Mouse (Mus musculus) c-Kit-positive CD71-positive TER-119-positive erythroid progenitor cells, embryonic 14.5 days (primary cell): ENCODE measurements around the gene Epas1.
A peak's percentile ranks its signal among the peaks of the same experiment; 100 is the strongest.

ENCODE experiments used
- DNase-seq: peaks from one replicate; pipeline ENCODE4 v3.0.0-alpha.2; 2013; ENCODE audit warnings: low spot score

Epas1 gene

DNA sequence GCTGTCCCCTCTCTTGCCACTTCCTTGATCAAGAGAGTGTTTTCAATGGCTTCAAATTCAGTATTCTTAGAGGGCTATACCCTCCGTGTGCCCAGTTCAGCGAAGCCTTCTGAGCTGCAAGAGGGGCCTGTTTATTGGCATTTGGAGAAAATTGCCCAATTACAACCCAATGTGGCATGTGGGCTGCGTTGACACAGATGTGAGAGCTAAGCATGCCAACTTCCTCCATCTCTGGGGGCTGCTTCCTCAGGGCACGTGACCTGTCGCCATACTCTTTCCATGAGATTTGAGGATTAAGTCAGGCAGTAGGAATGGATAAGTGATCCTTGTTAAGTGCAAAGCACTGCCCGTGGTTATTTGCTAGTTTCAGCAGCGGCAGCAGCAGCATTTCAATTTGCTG, 34.3 kb downstream of the Epas1 start:
- DNase-seq, result no peak

DNA sequence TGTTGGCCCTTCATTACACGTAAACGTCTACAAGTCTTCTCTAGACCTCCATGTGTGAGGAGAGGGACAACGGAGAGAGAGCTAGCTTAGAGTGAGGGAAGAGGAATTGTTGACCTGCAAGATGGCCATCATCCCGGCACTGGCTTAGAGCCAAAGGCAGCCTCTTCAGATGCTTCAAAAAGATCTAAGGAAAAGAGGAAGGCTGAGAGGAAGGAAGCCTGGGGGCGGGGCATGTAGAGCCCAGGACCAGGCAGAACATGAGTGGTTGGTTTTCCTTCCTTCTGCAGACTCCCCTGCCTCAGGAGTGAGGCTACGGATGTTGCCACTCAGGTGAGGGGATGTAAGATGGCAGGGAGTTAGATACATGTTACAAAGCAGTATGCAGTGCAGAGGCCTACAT, 34.8 kb downstream of the Epas1 start:
- DNase-seq, result no peak

DNA sequence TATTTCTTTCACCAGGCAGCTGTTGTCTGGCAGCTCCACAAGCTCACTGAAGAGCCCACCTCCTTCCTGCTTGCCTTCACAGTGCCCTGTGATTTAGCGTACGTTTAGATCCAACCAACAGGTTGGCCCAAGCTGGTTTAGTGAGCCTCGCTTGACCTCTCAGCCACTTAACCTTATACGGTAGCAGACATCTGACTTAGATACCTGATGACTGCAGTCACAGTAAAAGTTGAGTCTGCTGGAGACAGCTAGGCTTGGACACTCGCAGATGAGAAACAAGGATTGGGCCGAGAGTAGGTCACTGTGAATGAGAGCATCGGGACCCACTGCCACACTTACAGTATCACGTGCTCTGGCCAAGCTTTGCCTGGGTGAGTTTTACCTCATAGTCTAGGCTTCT, 38.4 kb downstream of the Epas1 start:
- DNase-seq, result no peak

DNA sequence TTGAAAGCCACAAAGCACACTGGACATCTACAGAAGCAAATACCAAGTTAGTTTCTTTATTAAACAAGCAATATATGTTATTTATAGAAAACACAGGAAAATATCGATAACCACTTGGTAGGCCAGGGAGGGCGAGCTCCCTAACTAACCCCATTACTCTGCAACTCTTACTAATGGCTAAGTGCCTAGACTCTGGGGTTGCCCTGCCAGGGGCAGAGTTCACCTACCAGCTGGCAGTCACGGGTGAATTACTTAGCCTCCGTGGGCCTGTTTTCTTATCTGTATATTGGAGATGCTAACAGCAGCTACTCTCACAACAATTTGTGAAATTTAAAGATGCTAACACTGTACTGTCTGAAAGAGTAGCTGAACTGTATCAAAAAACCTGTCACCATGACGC, 42.3 kb downstream of the Epas1 start:
- DNase-seq, result no peak

DNA sequence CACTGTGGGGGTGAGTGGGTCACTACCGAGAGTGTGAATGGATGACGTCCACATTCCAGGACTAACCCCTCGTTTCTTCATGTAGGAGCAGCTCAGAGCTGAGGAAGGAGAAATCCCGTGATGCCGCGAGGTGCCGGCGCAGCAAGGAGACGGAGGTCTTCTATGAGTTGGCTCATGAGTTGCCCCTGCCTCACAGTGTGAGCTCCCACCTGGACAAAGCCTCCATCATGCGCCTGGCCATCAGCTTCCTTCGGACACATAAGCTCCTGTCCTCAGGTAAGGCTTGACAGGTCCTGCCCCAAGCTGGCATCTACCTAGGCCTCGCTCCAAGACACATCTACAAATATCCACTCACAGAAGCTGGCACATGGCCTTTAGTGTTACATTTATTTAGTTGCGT, 43.5 kb downstream of the Epas1 start:
- no peak for DNase-seq

DNA sequence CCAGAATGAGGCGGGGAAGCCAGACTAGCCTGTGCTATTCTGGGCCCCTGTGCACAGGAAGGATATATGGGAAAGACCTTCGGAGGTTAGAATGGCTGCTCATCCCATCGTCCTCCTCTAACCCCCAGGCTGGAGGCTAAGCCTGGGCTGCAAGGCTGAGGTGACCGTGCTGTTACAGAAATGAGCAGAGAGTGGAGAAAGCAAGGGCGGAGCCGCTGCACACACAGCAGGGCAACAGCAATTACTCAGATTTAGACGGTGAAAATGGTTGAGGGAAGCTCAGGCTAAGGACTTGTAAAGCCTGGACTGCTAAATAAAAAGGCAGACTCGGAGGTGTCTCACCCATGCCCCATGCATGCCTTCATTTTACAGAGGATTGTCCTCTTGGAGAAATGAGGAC, 45.0 kb downstream of the Epas1 start:
- DNase-seq, result no peak

DNA sequence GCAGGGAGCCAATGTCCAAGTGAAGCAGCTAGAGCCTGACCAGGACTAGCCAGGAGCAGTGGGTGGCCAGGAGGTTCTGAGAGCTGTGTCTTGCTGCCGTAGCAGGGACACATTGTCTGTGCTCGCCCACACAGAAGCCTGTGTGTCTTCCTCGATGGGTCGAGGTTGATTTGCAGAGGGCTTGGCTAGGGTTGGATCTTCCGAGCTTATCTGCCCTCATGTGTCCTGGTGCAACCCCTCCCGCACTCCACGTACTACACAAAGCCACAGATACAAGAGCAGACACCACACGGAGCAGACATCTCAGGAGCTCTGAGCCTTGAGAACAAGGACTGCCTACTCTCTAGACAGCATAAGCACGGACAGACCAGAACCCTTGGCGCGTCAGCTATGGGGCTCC, 45.5 kb downstream of the Epas1 start:
- DNase-seq, result no peak

DNA sequence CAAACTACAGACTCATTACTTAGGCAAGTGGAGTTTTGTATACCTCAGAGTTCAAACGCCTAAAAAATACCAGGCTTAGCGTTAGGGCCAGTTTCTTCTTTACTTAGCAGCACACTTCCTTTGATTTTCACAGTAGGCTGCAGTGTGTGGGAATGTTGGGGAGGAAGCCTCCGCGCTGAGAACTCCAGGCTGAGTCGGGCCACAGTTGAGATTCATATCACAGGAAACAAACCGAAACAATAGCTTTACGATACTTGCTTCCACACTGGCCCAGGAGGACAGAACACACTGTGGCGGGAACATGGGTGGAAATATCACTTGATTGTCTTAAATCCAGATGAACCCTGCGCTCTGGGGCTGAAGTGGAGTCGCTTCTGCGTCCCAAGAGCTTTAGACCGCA, 47.0 kb downstream of the Epas1 start:
- DNase-seq, result no peak

DNA sequence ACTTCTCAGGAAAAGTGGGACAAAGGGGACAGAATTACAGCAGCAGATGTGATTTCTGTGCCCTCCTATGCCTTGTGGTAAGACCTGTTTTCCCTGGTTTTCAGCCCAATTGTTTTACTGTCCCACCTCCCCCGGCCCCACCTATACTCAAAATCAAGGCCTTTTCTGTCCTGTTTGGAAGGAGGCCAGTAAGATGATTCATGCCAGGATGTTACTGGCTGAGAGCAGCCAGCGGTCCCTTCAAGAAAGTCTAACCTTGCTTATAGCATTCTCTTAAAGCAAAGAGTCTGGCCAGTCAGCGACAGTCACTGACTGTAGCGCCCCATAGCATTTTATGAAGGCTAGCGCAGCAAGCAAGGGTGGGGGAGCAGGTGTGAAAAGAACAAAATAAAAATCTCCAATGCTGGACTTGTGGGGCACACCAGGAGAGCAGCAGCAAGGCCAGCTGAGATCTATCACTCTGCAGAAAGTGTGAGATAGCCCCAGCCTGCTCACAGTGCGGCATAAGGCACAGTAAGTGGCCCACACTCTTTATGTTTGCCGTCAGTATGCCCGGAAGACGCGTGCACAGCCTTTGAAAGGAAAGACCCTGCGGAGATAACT, 47.8 kb downstream of the Epas1 start:
- DNase-seq, result no peak

DNA sequence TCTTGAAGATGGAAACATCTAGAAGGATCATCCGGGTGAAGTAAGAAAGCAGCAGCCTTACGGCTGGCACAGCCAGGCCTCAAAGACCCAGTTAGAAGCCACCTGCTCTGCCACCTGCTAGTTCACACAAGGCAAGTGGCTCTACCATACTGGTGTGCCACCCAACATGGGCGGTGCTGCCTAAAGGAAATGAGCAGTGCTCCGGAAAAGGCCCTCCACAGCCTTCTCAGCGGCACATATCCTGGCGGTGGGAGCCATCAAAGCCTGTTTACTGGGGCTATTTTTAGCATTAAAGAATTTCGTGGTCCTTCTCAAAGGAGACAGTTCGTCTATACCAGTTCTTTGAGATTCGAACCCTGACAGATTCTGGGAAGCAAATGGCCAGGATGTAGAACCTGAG, 48.4 kb downstream of the Epas1 start:
- DNase-seq, result no peak

DNA sequence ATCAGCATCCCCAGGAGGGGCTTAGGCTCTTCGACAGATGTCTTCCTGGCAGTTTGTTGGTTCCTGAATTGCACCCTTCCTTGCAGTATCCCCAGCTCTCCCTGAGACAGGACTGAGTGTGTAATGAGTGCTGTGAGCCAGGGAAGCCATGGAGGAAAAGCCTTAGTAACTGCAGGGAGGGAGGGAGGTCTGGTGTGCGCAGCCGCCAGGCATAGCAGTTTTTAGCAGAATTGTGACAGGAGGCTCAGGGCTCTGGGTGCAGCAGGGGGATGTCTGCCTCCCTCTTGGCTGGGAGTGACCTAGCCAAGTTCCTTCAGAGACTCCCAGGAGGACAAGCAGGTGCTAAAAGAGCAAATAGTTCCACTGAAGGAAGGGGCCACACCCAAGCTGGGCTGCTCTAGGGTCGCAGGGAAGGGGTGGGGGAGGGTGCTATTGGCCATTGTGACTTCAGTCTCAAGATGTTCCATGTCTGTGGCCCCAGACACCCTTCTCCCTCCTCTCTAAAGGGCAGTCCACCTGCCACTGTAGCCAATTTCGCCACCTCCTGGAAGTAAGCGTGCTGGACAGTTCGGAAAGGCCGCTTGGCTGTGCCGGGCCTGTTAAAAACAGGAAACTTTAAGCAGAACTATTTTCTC, 49.0 kb downstream of the Epas1 start:
- no peak for DNase-seq

DNA sequence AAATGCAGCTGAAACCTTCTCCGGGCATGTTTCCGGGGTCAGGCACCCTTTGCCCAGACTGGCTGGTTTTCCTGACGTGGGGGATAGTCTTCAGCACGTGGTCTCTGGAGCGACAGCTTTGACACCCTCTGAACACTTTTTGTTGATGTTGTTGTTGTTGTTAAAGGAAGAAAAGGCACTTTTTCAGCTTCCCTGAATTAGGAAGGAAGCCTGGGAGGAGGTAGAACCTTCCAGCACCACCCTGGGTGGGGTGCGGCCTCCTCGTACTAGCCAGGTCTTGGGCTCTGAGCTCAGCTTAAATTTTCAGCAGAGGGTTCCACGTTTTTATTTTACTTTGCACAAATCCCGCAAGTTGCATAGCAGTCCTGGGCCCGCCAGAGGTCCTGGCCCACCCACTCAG, 49.6 kb downstream of the Epas1 start:
- no peak for DNase-seq

DNA sequence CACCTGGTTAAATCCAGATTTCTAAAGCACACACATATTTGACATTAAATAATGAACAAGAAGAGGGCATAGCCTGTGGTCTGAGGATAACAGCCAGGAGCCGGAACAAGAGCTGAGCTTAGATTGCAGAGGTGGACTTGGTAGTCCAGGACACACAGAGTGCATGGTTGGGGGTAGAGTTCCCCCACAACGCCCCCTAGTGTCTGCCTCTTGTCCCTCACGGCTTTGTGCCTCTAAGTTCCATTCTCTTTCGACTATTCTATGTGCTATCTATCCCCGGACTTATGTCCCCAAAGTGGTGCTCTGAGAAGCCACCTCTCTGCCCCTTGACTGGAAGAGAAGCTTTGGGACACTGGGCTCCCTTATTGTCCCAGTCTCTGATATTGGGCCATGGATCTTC, 50.2 kb downstream of the Epas1 start:
- DNase-seq, result no peak

DNA sequence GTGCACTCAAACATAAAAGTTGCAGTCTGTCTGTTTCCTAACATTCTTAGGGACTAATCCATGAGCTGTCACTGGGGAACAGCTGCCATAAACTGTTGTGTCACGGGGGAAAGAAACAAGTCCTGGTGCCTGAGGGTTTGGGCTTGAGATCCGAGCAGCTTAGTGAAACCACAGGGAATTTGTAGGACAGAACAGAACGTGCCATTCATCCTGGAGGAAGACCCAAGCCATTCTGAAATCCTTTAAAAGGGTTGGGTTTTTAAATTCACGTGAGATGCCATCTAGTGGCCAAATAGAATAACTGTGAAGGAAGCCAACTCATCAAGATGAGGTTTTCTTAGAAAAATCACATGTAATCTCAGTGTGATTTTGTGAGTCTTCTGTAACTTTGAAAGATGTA, 58.5 kb downstream of the Epas1 start:
- DNase-seq, result peak; percentile 19

DNA sequence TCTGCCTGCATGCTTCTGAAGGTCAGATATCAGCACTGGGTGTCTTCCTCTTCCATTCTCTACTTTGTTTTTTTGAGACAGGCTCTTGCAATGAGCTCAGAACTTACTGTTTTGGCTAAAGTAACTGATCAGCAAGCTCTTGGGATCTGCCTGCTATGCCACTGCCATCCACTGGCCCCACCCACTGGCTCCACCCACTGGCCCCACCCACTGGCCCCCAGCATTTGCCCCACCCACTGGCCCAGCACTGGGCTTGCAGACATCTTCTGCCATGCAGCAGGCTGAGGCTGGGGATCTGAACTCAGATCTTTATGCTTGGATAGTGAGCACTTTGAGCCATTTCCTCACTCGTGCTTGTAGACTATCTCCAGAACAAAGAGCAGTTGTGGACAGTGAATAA, 60.8 kb downstream of the Epas1 start:
- DNase-seq, result peak; percentile 29

DNA sequence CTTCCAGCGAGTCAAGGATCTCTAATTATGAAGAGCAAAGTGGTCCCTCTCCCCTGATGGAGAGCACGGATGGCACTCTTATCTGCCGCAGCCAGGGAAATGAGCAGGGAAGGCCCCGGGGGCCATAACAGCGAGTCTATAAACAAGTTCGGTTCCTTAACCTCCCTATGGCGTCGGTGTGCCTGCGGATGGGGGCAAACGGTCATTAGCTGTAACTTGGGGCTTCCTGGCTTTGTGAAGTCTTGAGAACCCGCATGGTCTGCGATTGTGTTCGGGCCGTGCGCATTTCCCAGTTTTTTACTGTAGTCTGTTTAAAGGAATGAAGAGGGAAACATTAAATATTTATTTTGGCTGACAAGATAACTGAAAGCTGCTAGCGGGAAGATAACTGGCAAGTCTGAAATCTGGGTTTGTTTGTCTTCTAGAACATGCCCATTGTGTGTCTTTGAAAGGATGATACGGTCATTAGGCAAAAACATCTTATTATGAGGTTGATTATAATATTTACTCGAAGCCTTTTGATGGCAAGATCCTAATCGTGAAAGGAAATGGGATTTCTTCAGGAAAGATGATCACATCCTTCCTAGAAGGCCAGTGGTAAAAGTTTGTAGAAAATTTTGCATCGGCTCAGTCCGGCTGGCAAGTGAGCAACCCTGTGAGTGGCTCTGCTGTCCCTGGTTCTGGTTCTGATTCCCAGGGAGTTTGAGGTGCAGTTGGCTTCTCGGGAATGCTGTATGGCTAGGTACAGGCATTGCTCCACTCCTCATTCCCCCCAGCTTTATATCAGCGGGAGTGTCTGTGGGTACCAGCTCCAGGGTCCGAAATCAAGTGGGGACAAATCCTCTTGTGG, 61.7 kb downstream of the Epas1 start:
- DNase-seq, result no peak

DNA sequence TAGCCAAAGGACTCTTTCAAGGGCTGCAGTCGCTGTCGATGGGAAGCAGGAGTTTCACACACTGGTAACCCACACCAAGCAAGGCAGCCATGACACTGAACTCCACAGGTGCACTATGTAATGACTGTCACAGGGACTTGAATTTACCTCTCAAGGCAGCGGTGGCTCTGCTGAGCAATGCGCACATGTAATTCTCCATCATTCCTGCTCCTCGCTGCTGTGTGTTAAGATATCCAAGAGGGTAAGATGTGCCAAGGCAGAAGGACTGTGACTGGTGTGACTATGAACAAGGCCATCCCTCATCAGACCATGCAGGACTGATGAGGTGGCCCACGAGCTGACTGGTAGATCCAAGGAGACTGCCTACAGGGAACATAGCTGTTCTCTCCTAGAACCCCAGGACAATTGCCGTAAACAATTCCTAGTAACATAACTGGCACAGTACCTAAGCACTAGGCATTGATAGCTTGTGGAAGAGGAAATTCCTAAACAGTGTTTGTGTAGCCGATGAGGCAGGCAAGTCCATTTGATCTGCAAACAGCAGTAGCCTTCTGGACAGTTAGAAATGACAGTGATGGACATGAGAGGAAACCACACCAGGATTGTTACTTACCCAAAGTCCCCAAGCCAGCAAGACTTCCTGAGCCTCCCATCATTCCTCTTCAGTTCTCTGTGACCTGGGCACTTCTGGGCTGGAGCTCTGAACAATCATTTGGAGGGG, 68.7 kb downstream of the Epas1 start:
- no peak for DNase-seq

DNA sequence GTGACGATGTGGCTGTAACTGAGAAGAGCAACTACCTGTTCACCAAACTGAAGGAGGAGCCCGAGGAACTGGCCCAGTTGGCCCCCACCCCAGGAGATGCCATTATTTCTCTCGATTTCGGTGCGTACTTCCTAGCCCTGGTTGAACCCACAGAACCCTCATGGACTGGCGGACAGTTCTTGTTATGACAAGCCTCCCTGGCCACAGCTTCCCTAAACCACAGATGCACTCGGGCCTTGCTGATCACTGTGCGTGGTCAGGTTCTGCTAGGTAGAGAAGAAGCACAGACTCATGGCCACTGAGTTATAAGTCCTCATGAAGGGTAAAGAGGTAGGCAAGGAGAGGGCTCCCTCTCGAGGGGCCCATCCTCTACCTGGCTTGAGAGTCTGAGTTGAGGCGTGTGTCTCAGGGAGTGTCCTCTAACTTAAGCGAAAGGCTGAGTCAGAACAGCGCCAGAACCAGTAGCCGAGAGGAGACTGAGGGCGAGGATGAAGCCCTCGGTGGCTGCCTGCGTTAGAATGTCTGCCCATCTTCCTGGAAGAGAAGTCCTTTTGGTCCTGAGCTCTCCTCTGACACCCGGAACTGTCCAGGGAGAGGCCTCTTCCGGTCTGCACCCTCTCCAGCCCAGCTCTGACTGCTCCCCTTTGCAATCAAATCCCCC, 71.1 kb downstream of the Epas1 start:
- no peak for DNase-seq

DNA sequence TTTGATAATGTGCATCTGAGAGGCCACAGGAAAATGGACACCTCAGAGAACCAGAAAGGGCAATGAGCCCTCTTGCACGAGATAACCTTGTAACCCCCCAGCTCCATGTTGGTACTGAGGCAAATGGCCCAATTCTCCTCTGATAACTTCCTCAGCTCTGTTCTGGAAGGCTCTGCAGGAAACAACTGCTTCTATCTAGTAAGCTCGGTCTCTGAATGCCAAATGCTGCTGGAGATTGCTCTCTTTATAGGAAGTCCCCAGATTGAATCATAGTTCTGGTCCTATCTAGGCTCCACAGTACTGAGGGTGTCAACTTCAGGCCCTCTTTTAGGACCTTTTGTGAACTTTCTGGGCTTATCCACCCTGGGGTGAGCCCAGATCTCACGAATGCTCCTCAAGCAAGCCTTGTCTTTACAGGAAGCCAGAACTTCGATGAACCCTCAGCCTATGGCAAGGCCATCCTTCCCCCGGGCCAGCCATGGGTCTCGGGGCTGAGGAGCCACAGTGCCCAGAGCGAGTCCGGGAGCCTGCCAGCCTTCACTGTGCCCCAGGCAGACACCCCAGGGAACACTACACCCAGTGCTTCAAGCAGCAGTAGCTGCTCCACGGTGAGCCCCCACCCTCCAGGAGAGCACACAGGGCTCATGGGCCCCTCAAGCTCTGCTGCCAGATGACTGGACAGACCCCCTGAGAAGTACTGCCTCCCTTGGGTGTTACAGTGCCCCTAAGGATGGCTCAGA, 71.8 kb downstream of the Epas1 start:
- no peak for DNase-seq

DNA sequence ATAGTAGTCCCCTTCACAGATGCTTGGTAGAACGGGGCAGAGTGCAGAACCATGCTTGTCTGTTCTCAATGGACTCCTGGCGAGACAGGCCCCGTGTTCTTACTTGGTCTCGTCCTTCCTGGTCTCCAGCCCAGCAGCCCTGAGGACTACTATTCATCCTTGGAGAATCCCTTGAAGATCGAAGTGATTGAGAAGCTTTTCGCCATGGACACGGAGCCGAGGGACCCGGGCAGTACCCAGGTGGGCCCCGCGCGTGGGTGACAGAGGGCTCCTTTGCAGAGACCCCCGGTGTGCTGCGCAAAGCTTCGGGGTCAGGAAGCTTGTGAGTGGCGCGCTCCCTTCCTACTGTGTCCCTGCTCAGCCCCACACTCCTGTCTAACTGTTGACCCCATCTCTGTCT, 72.9 kb downstream of the Epas1 start:
- DNase-seq, result no peak

DNA sequence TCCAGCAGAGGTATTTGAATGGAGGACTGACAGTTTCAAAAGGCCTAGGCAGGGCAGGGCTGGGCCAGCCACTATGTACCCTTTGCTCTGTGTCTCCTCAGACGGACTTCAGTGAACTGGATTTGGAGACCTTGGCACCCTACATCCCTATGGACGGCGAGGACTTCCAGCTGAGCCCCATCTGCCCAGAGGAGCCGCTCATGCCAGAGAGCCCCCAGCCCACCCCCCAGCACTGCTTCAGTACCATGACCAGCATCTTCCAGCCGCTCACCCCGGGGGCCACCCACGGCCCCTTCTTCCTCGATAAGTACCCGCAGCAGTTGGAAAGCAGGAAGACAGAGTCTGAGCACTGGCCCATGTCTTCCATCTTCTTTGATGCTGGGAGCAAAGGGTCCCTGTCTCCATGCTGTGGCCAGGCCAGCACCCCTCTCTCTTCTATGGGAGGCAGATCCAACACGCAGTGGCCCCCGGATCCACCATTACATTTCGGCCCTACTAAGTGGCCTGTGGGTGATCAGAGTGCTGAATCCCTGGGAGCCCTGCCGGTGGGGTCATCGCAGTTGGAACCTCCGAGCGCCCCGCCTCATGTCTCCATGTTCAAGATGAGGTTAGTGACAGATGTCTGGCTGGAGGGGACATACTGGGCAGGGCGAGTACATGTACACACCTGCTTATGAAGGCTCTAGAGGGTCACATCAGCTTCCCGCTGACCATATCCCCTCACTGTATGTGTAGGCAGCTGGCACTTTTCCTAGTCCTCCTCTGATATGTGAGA, 74.1 kb downstream of the Epas1 start:
- DNase-seq, result no peak
